Mouse (Mus musculus) intestine, embryonic 16.5 days (tissue): ENCODE measurements around the gene Stag1. TPM values are rescaled to one million over a fixed set of nuclear protein-coding genes. Genes with fewer than 3 reads are reported as not detected.

Experiments used
- ATAC-seq: fragments of 200-750 bp; cut with Nextera tagmentation; 2 replicates; pipeline ENCODE4 v1.8.0; 2017; ENCODE audit warnings: moderate TSS enrichment, moderate library complexity
- H3K27ac ChIP-seq: fragments of 300-500 bp; sonication (generic); 2 replicates; pipeline ENCODE4 v1.5.1; 2014; ENCODE audit warnings: mild to moderate bottlenecking, low read length
- H3K27me3 ChIP-seq: fragments of 300-500 bp; sonication (generic); replicated peaks from 2 replicates; pipeline ENCODE4 v1.6.1; 2014; ENCODE audit warnings: low read length, control low read depth, mixed read lengths; ENCODE audit not compliant: control insufficient read depth, insufficient read depth
- H3K36me3 ChIP-seq: fragments of 300-500 bp; sonication (generic); 2 replicates; pipeline ENCODE4 v1.6.1; 2014; ENCODE audit warnings: low read length, control low read depth; ENCODE audit not compliant: control insufficient read depth, insufficient read depth
- H3K4me1 ChIP-seq: fragments of 300-500 bp; sonication (generic); 2 replicates; pipeline ENCODE4 v1.6.1; 2014; ENCODE audit warnings: low read length, control low read depth, mixed read lengths; ENCODE audit not compliant: control insufficient read depth, insufficient read depth
- H3K4me2 ChIP-seq: fragments of 300-500 bp; sonication (generic); 2 replicates; pipeline ENCODE4 v1.6.1; 2014; ENCODE audit warnings: low read depth, low read length, control low read depth
- H3K4me3 ChIP-seq: fragments of 300-500 bp; sonication (generic); 2 replicates; pipeline ENCODE4 v1.5.1; 2014; ENCODE audit warnings: mild to moderate bottlenecking, low read length
- H3K9ac ChIP-seq: fragments of 300-500 bp; sonication (generic); 2 replicates; pipeline ENCODE4 v1.6.1; 2014; ENCODE audit warnings: low read depth, low read length
- H3K9me3 ChIP-seq: fragments of 300-500 bp; sonication (generic); 2 replicates; pipeline ENCODE4 v1.6.1; 2016; ENCODE audit warnings: low read length, control low read depth; ENCODE audit not compliant: control insufficient read depth
- WGBS: fragments of 180-500 bp; shearing (Covaris S2); extraction: QIAGEN DNeasy Blood & Tissue Kit; methylation state at CpG from one replicate; pipeline ENCODE4 v1.1.7; 2014; 5-methylcytosine and 5-hydroxymethylcytosine counted together
- polyA plus RNA-seq: library from polyadenylated mRNA; unstranded; fragments of >200 nt; fragmentation: Nextera tagmentation; extraction: Ambion mirVana; gene quantifications from 2 replicates; pipeline ENCODE4 v1.2.1, GENCODE M21; 2015

Gene Stag1
- polyA plus RNA-seq, 1 experiment from 2014 or later = 29.4 TPM

DNA sequence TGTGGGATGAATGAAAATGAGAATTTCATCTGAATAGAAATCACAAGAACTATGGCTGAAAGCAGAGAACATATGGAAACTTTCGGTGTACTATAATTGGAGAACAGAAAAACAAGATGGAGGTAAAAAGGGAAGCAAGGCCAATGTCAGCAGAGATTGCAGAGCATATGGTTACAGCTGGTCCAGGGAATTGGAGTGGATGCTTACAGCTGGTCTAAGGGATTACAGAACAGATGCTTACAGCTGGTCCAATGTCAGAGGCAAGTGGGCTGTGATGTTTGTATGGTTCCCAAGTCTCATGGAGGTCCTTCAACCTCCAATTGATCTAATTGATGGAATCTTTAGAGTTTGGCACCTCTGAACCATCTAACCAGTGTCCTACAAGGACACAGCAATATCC lies 4.5 kb downstream of the Stag1 start:
- 83% methylated on average over 1 of the region's 1 CpGs for WGBS
- H3K4me2 ChIP-seq = no peak overlapping the region
- H3K4me1 ChIP-seq = no peaks in the 10 kb centered on the region
- no peaks in the 10 kb centered on the region for H3K27me3 ChIP-seq
- H3K4me3 ChIP-seq = no peak overlapping the region
- no peaks in the 10 kb centered on the region for H3K9me3 ChIP-seq
- no peak overlapping the region for H3K9ac ChIP-seq
- no peak overlapping the region for H3K27ac ChIP-seq
- H3K36me3 ChIP-seq = no peaks in the 10 kb centered on the region
- ATAC-seq = no peak

DNA sequence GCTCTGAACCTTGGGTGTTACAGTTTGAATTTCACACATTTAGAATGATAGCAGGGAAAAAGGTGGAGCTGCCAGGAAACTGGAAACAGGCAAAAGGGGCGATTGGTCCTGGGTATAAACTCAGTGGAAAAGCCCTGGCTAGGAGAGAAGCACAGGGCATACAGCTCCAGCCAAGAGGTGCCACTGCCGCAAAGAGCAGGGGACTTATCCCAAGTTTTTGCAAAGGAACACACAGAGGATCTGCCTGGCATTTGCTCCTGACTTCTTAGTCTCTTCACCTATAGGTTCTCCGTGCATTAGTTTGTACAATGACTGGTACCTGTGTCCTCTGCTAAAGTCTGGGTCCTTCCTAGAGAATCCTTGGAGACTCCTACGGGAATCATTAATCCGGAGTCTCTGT lies 5.6 kb downstream of the Stag1 start:
- Histone ChIP-seq H3K36me3 (no peaks in the 10 kb centered on the region), H3K9ac (no peak overlapping the region), H3K4me2 (no peak overlapping the region), H3K4me3 (no peak overlapping the region), H3K27ac (no peak overlapping the region), H3K27me3 (no peaks in the 10 kb centered on the region), H3K9me3 (no peaks in the 10 kb centered on the region), H3K4me1 (no peaks in the 10 kb centered on the region)
- 69% methylated on average over 5 of the region's 5 CpGs for WGBS
- no peak for ATAC-seq

GRCm38 (mm10) chr9:100605522-100605921 lies 7.9 kb downstream of the Stag1 start:
- no peaks in the 10 kb centered on the region for H3K36me3 ChIP-seq
- no peak for ATAC-seq
- no peak overlapping the region for H3K4me3 ChIP-seq
- H3K9ac ChIP-seq = no peak overlapping the region
- no peaks in the 10 kb centered on the region for H3K9me3 ChIP-seq
- no peak overlapping the region for H3K27ac ChIP-seq
- H3K4me1 ChIP-seq = no peaks in the 10 kb centered on the region
- no peak overlapping the region for H3K4me2 ChIP-seq
- H3K27me3 ChIP-seq = no peaks in the 10 kb centered on the region
- 80% methylated on average over 1 of the region's 1 CpGs for WGBS

DNA sequence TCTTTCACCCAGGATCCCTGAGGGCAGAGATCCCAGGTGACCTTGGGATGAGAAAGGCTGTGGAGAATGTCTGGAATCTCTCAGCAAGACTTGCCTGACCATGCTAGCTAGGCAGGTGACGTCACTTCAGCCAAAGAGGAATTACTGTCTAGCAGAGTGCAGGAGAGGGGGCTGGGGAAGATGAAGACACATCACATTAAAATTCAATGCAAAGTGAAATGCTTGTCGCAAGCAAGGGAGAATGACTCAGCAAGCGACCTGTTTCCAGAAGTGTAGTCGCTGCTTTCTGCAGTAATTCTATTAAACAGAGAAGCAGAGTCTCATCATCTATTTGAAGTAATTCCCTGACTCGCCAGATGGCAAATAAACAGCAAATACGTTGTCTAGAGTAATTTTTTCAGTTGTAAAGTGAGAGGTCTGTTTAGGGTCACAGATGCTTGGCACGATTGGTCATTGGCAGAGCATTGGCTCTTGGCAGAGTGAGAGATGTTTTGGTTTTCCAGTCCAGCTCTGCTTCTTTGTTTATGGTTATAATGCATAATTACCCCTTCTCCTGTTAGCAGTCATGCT lies 8.5 kb downstream of the Stag1 start:
- H3K27me3 ChIP-seq = no peaks in the 10 kb centered on the region
- no peaks in the 10 kb centered on the region for H3K36me3 ChIP-seq
- no peak overlapping the region for H3K27ac ChIP-seq
- H3K4me1 ChIP-seq = no peaks in the 10 kb centered on the region
- H3K9me3 ChIP-seq = no peaks in the 10 kb centered on the region
- 29% methylated on average over 7 of the region's 7 CpGs for WGBS
- H3K4me2 ChIP-seq = no peak overlapping the region
- H3K4me3 ChIP-seq = no peak overlapping the region
- ATAC-seq = no peak
- H3K9ac ChIP-seq = no peak overlapping the region

GRCm38 (mm10) chr9:100613501-100614071 lies 16.0 kb downstream of the Stag1 start:
- WGBS = 78% methylated on average over 3 of the region's 3 CpGs
- no peaks in the 10 kb centered on the region for H3K36me3 ChIP-seq
- H3K27ac ChIP-seq = no peak overlapping the region
- no peak overlapping the region for H3K4me2 ChIP-seq
- H3K27me3 ChIP-seq = no peaks in the 10 kb centered on the region
- H3K4me1 ChIP-seq = peaks cover 5% of the 10 kb centered on the region
- no peaks in the 10 kb centered on the region for H3K9me3 ChIP-seq
- ATAC-seq = no peak
- H3K9ac ChIP-seq = no peak overlapping the region
- H3K4me3 ChIP-seq = no peak overlapping the region

DNA sequence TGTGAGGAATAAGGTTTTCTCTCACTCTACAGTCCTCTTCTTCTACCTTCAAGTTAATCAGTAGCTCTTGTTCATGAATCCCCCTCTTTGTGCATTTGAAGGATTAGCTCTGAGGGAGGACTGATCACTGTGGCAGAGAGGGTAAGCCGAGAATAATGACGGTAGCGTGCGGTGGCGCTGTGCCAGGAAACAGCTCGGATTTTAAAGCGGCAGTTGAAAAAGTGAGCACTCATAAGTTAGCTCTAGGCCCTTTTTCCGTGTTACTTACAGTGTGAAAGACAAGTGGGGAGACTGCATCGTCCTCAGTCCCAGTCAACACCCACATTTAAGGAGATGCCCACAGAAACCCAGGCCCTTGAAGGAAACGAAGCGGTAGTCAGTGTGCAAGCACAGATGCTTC lies 19.3 kb downstream of the Stag1 start:
- H3K9ac ChIP-seq = peak overlapping the region; percentile 10; the same call in 1 of the 2 replicates
- no peaks in the 10 kb centered on the region for H3K27me3 ChIP-seq
- ATAC-seq = 0 out of 2 replicates have a peak, but pooled peaks have one; percentile 3
- peaks cover 5% of the 10 kb centered on the region for H3K4me1 ChIP-seq
- H3K4me2 ChIP-seq = no peak overlapping the region
- H3K9me3 ChIP-seq = no peaks in the 10 kb centered on the region
- H3K36me3 ChIP-seq = no peaks in the 10 kb centered on the region
- no peak overlapping the region for H3K27ac ChIP-seq
- no peak overlapping the region for H3K4me3 ChIP-seq
- 27% methylated on average over 11 of the region's 11 CpGs for WGBS

- Histone ChIP-seq H3K9me3 (no peaks in the 10 kb centered on the region), H3K9ac (no peak overlapping the region), H3K36me3 (no peaks in the 10 kb centered on the region)
Observed at GRCm38 (mm10) chr9:100626258-100626657, 28.7 kb downstream of the Stag1 start.

GRCm38 (mm10) chr9:100640754-100641153 lies 43.2 kb downstream of the Stag1 start:
- Histone ChIP-seq H3K4me3 (no peak overlapping the region), H3K36me3 (no peaks in the 10 kb centered on the region), H3K4me1 (peaks cover 9% of the 10 kb centered on the region), H3K9ac (no peak overlapping the region), H3K9me3 (no peaks in the 10 kb centered on the region), H3K27ac (no peak overlapping the region), H3K27me3 (no peaks in the 10 kb centered on the region), H3K4me2 (no peak overlapping the region)
- no peak for ATAC-seq
- WGBS = 79% methylated on average over 2 of the region's 2 CpGs

More at GRCm38 (mm10) chr9:100626258-100626657, 28.7 kb downstream of the Stag1 start:
- 67% methylated on average over 2 of the region's 2 CpGs for WGBS
- Histone ChIP-seq H3K4me2 (no peak overlapping the region), H3K4me3 (no peak overlapping the region), H3K4me1 (no peaks in the 10 kb centered on the region), H3K27ac (no peak overlapping the region), H3K27me3 (no peaks in the 10 kb centered on the region)
- ATAC-seq = no peak

GRCm38 (mm10) chr9:100641391-100642085 lies 43.9 kb downstream of the Stag1 start:
- Histone ChIP-seq H3K9ac (no peak overlapping the region), H3K4me3 (no peak overlapping the region; the same call in 1 of the 2 replicates), H3K36me3 (no peaks in the 10 kb centered on the region), H3K4me2 (peak overlapping the region; percentile 80), H3K27ac (peak overlapping the region; percentile 99; the same call in 1 of the 2 replicates), H3K9me3 (no peaks in the 10 kb centered on the region), H3K27me3 (no peaks in the 10 kb centered on the region), H3K4me1 (peaks cover 9% of the 10 kb centered on the region)
- 43% methylated on average over 6 of the region's 6 CpGs for WGBS
- ATAC-seq = no peak
